Mouse (Mus musculus) B cell, adult 67 days (primary cell): Measurements from ENCODE around the gene Lgr5. TPM values are rescaled to one million over a fixed set of nuclear protein-coding genes. Genes with fewer than 3 reads are reported as not detected.

Experiments
- total RNA-seq, 2 experiments: library from RNA; stranded (reverse); gene quantifications; 4 replicates each; pipeline ENCODE4 v1.2.4; 2023

The Lgr5 gene
- 1 to 10 TPM; 1.5 to 2.3 TPM for total RNA-seq

DNA sequence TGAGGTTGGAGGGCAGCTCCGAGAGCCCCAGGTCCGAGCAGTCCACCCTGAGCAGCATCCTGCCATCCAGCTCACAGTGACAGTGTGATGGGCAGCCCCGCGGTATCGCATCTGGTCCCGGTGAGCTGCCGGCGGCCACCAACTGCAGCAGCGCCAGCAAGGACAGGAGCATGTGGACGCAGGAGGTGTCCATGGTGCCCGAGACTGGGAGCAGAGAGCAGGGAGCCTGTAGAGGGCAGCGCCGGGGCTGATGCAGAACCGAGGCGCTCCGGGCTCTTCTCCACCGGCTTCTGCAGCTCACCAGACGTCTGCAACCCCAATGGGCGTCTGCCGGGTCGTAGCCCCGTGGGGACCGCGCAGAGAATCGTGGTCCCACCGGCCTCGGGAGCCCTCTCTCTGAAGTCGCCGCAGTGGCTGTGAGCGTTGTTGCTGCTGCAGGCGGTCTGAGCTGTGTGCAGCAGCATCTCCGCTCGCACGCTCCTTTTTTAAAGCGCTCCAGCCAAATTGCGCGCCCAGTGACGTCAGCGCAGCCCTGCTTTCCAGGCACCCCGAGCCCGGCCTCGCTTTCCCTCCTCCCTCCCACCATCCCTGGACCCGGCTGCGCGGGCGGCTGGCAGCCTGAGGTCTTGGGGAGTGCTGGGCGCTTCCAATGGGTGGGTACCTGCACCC lies at the start of gene Lgr5:
Gene Lgr5 (minus strand): TSS at position 480 of the 669 bp plus-strand sequence.

GRCm38 (mm10) chr10:115569712-115570491 lies 17.7 kb downstream of the Lgr5 start, which contains the start of gene A930009A15Rik:
TSS of gene A930009A15Rik (plus strand) at chr10:115569986.

Other genes starting within 250 kb of the Lgr5 start
- gene Tmem19, start 225.3 kb downstream of the Lgr5 start, total RNA-seq, result 10 to 100 TPM; 32.1 to 33.8 TPM
- 1 to 10 TPM; 7.7 to 9.9 TPM for gene Thap2, start 203.3 kb downstream of the Lgr5 start, total RNA-seq
- gene Zfc3h1, start 202.8 kb downstream of the Lgr5 start, total RNA-seq, result 10 to 100 TPM; 86.0 to 89.9 TPM
- gene A930009A15Rik, start 17.8 kb downstream of the Lgr5 start, total RNA-seq, result not detected
- gene Tspan8, start 229.1 kb upstream of the Lgr5 start, total RNA-seq, result 1 to 10 TPM; 7.8 to 9.0 TPM